Mouse (Mus musculus) right cerebral cortex, postnatal 25 days (tissue): ENCODE results near the gene Tbx5.

Source experiments
- DNase-seq: peaks from one replicate; pipeline ENCODE4 v3.0.0; 2022

Gene Tbx5

DNA sequence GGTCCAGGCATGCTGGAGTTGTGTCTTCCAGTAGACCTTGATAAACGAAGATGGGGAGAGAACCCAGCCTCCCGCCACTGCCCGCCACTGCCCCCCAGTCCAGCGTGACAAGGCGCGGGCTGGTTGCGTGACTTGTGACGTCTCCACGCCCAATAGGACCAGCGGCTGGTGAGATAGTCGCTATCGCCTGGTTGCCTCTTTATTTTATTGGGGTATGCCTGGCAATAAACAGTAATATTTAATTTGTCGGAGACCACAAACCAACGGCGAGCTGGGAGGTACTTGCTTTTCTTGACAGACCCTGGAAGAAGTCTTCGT lies at the start of gene Tbx5:
Gene Tbx5 (plus strand): TSS at position 190 of the 318 bp plus-strand sequence.
- no peak for DNase-seq

DNA sequence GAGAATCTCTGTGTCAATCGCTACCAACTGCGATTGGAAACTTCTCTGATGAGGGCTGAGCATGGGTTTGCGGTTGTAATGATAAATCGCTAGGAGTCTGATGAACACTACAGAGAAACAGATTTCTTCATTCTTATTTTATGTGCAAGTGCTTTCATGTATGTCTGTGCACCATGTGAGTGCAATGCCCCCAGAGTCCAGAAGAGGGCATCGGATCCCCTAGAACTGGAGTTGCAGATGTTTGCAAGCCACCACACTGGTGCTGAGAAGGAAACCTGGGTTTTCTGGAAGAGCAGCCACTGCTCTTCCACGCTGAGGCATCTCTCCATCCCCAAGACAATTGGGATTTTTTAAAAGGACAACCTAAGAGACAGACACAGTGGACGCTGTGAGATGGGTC lies 46.5 kb upstream of the Tbx5 start:
- DNase-seq, result no peak

DNA sequence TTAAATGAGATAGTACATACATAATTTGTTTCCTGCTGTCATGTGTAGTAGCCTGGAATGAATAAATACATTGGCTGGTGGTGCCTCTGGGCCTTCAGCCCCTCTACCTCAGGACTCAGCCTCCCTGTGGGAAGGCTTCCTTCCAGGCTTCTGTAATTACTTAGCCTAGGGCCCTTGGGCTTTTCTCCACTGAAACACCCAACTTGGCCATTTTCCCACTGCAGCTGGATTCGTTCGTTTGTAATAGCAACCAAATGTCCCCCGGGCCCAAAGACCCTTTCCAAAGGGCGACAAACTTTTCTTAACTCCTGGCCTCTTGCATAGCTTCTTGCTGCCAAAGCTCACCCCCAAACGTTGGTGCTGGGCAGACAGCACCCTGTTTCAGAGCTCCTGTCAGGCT lies 40.8 kb upstream of the Tbx5 start:
- no peak for DNase-seq

DNA sequence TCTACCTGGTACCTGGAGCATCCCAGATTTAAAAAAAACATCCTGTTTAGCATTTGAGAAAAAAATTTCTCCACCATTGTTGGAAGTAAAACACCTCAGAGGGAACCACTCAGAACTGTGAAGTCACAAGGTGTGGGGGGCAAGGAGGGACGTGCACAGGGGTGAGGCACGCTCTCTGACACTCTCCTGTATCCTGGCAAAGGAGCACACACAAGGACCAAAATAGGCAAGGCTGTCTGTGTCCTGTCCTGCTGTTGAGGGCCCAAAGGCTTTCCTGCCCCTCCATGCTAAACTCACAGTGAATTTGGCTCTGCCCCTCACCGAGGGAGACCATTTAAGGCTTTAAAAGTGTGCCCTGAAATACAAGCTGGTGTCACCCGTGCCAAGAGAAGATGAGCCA lies 38.5 kb upstream of the Tbx5 start:
- DNase-seq, result no peak

- DNase-seq, result no peak
Measured at GRCm38 (mm10) chr5:119795376-119795775, 37.1 kb upstream of the Tbx5 start.

- no peak for DNase-seq
Measured at GRCm38 (mm10) chr5:119795777-119796176, 36.7 kb upstream of the Tbx5 start.

- no peak for DNase-seq
Measured at GRCm38 (mm10) chr5:119796443-119797160, 35.9 kb upstream of the Tbx5 start.

- no peak for DNase-seq
Measured at GRCm38 (mm10) chr5:119797580-119798150, 34.8 kb upstream of the Tbx5 start.

- DNase-seq, result no peak
Measured at GRCm38 (mm10) chr5:119798261-119798660, 34.2 kb upstream of the Tbx5 start.

DNA sequence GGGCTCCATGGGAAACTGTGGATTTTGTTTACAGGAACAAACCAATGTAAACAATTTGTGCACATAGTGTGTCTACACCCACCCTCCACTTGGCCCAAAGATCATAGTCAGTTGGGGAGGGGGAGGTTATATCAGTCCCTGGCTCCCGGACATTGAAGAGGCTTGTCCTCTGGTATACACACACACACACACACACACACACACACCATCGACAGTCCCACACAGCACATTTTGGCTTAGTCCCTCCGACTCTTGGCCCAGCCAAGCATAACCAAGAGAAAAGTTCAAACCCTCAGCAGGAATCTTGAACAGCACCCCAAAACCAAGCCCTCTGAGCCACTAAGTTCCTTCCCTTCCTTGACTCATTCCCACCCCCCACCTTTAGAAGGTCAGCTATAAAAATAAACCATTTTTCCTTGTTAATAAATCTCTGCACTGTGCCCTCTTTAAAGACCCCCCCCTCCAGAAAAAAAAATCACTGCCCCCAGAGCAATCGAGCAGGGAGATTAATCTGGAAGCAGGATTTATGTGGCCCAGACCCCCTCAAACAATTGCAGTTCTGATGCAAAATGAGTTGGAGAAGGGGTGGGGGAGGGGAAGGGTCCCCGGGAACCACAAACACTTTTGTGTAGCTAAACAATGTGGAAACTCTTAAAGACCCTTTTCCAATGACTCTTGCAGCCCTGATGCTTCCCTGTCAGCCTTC lies 33.6 kb upstream of the Tbx5 start:
- DNase-seq, result no peak

GRCm38 (mm10) chr5:119799419-119800242 lies 32.8 kb upstream of the Tbx5 start:
- DNase-seq, result no peak

- DNase-seq, result no peak
Measured at GRCm38 (mm10) chr5:119800243-119800665, 32.2 kb upstream of the Tbx5 start.

GRCm38 (mm10) chr5:119802617-119803410 lies 29.7 kb upstream of the Tbx5 start:
- DNase-seq, result no peak

DNA sequence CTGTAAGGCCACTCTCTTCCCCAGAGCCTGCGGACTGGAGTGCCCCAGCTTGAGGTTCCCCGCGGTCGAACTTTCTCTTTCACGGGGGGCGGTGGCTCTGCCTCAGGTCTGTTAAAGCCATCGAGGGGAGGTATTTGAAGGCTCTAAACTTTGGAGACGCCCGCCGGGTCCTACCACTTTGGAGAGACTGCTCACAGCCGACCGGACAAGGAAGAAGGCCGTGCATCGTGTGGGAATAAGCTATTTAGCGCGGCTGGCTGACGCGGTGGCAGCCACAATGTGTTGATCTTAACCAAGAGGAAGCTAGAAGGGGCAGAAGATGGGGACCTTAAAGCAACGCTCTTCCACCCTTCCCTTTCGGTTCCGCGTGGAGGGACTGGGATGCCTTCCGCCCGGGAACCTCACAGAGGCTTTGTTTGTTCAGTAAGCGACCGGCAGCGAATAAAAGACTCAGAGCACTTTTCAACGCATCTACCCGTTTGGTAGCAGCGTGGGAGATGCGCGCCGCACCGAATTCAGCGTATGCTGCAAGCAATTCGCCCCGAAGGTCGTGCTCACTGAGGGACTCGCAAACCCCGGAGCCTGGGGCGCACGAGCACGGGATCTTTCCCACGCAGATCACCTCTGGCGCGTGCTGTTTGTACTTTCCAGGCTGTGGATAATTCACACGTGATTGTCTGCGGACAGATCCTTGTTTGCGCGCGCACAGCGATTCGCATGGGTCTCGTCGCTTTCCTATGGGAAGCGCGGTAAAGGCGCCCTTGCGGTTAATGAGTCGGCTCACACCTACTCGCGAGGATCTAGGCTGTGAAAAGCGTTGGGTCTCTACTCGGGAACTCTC lies 28.8 kb upstream of the Tbx5 start:
- no peak for DNase-seq

- DNase-seq, result no peak
Measured at GRCm38 (mm10) chr5:119804301-119805039, 28.0 kb upstream of the Tbx5 start.

DNA sequence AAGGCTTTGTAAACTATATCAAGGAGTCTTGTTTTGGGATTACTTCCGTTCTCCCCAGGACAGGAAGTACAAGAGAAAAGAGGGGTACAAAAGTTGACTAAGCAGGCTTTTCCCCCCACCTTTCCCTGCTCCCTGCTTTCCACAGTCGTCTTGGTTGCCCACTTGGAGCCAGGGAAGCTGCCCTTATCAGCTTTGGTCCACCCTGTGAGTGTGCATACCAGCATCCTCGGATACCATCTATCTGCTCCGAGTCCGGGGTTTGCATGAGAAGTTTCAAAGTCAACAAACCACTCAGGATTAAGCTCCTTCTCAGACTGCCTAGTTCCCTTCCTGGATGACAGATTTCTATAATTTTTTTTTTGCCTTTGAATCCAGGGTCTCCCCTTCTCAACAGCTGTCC lies 26.8 kb upstream of the Tbx5 start:
- no peak for DNase-seq

DNA sequence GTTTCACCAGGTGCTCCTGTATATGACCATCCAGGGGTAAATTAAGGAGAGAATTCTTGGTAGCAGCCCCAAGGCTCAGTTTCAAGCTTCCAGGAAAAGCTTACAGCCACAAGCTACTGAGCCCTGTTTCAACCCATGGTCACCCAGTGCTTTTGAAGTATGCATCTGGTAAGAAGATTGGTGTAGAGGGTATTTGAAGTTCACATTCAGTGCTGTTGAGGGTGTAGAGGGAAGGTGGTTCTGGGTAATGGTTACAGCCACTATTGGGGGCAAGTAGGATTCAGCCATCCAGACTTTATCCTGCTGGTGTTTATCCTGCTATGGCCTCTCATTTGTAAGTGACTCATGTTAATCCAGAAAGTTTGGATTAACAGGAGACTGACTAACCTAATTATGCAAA lies 26.0 kb upstream of the Tbx5 start:
- DNase-seq, result no peak

DNA sequence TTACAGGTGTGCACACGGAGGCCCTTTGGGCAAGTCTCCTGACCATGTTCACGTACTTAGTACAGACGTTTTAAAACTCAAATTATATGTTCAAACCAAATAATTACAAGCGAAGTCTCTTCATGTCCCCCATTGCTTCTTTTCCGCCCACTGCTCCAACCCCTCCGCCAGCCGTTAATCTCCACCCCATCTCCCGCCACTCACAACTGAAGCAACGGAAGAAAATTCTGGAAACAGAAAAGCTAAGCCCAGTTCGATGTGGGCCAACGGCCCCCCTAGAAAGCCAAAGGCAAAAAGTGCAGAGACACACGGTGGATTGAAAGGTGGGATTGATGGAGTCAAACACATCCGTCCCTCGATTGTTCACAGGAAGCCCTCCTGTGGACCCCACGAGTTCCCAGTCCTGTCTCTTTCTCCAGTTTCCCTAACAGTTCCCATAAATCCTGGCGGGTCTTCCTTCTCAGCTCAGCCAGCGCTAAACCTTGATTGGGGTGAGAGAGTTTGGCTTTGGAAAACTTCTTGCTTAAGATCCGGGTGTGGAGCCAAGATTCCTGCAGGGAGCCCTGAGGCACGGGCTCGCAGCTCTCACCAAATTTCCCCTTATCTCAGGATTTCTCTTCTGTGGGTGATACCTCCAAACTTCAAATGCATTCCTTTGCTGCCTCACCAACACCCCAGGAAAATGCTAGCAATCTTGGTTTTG lies 24.8 kb upstream of the Tbx5 start:
- DNase-seq, result no peak

GRCm38 (mm10) chr5:119808713-119809112 lies 23.8 kb upstream of the Tbx5 start:
- no peak for DNase-seq

GRCm38 (mm10) chr5:119810994-119811690 lies 21.3 kb upstream of the Tbx5 start:
- DNase-seq, result no peak
